Mouse (Mus musculus): Measurements from ENCODE around the gene Fam81a. TPM values are rescaled to one million over a fixed set of nuclear protein-coding genes. Genes with fewer than 3 reads are reported as not detected.

The Fam81a gene
- total and polyA plus RNA-seq, 3 experiments, result 0.13 TPM; not detected in 2

GRCm38 (mm10) chr9:70088041-70088785 lies 54.1 kb downstream of the Fam81a start:
- Histone ChIP-seq H3K4me1 (ENCODE audit: control insufficient read depth in 1 of 2, insufficient read depth in 2 of 2) (no peaks in the 10 kb centered on the region), H3K36me3 (replicated peaks in 1 of 2; ENCODE audit: control insufficient read depth in 1 of 2, insufficient read depth in 1 of 2, low read length in 1 of 2) (no peaks in the 10 kb centered on the region), H3K27me3 (replicated peaks) (no peaks in the 10 kb centered on the region), H3K4me3 (replicated peaks in 1 of 3; ENCODE audit: low read depth in 2 of 3, low read length in 2 of 3, poor library complexity in 1 of 3) (no peak overlapping the region), H3K79me2 (replicated peaks; ENCODE audit: control insufficient read depth, extremely low read depth, insufficient read depth, poor library complexity, severe bottlenecking) (no peaks in the 10 kb centered on the region), H3K27ac (ENCODE audit: insufficient read depth, low read depth) (no peak overlapping the region), H3K4me2 (ENCODE audit: insufficient read depth, low read depth, poor library complexity, severe bottlenecking) (no peak overlapping the region), H3K9ac (ENCODE audit: insufficient read depth, low read depth) (no peak overlapping the region), H3K9me3 (replicated peaks; ENCODE audit: low read length) (peaks cover 4% of the 10 kb centered on the region)
- in situ Hi-C loops (cut with MboI; ENCODE audit: low pct_ligation_motif_present, low pct_unique_long_range_greater_than_20kb, low sequenced_read_pairs) (no loop called here), dilution Hi-C loops (cut with MboI; ENCODE audit: extremely low pct_ligation_motif_present, extremely low pct_unique_long_range_greater_than_20kb, low sequenced_read_pairs) (no loop called here)
- TF ChIP-seq TBP (conservative IDR thresholded peaks at IDR 0.05; ENCODE audit: low read depth, low read length) (no peak), MXI1 (IDR thresholded peaks at IDR 0.05; ENCODE audit: low read depth, low read length) (no peak), E2F4 (IDR thresholded peaks at IDR 0.05; ENCODE audit: insufficient replicate concordance, low read depth, low read length) (no peak), MEF2A (IDR thresholded peaks at IDR 0.05; ENCODE audit: borderline replicate concordance, low read depth, low read length) (no peak), NELFE (IDR thresholded peaks at IDR 0.05; ENCODE audit: low read depth, low read length) (no peak), HCFC1 (IDR thresholded peaks at IDR 0.05; ENCODE audit: low read depth, low read length) (no peak), USF2 (conservative IDR thresholded peaks at IDR 0.05; ENCODE audit: low read depth, low read length) (no peak), USF1 (IDR thresholded peaks at IDR 0.05; ENCODE audit: low read depth, low read length) (no peak), UBTF (IDR thresholded peaks at IDR 0.05; ENCODE audit: low read depth, low read length) (no peak), MYC (IDR thresholded peaks at IDR 0.05; ENCODE audit: low read depth, low read length) (no peak), IRF4 (IDR thresholded peaks at IDR 0.05; ENCODE audit: low read depth, low read length) (no peak)
- no peak for DNase-seq (ENCODE audit: extremely low read depth)

- Histone ChIP-seq H3K4me2 (ENCODE audit: insufficient read depth, low read depth, poor library complexity, severe bottlenecking) (no peak overlapping the region), H3K27me3 (replicated peaks) (no peaks in the 10 kb centered on the region), H3K4me3 (replicated peaks in 1 of 3; ENCODE audit: low read depth in 2 of 3, low read length in 2 of 3, poor library complexity in 1 of 3) (no peak overlapping the region), H3K4me1 (ENCODE audit: control insufficient read depth in 1 of 2, insufficient read depth in 2 of 2) (no peaks in the 10 kb centered on the region), H3K9me3 (replicated peaks; ENCODE audit: low read length) (peaks cover 4% of the 10 kb centered on the region), H3K36me3 (replicated peaks in 1 of 2; ENCODE audit: control insufficient read depth in 1 of 2, insufficient read depth in 1 of 2, low read length in 1 of 2) (no peaks in the 10 kb centered on the region), H3K79me2 (replicated peaks; ENCODE audit: control insufficient read depth, extremely low read depth, insufficient read depth, poor library complexity, severe bottlenecking) (no peaks in the 10 kb centered on the region), H3K9ac (ENCODE audit: insufficient read depth, low read depth) (no peak overlapping the region), H3K27ac (ENCODE audit: insufficient read depth, low read depth) (no peak overlapping the region)
- in situ Hi-C loops (cut with MboI; ENCODE audit: low pct_ligation_motif_present, low pct_unique_long_range_greater_than_20kb, low sequenced_read_pairs) (no loop called here), dilution Hi-C loops (cut with MboI; ENCODE audit: extremely low pct_ligation_motif_present, extremely low pct_unique_long_range_greater_than_20kb, low sequenced_read_pairs) (no loop called here)
- no peak for DNase-seq (ENCODE audit: extremely low read depth)
- TF ChIP-seq GABPA (IDR thresholded peaks at IDR 0.05; ENCODE audit: insufficient replicate concordance, low read depth, low read length), result no peak
- TF ChIP-seq BHLHE40 (IDR thresholded peaks at IDR 0.05; ENCODE audit: low read depth, low read length), result no peak
- TF ChIP-seq MAZ (IDR thresholded peaks at IDR 0.05; ENCODE audit: low read depth, low read length), result no peak
- TF ChIP-seq MEF2A (IDR thresholded peaks at IDR 0.05; ENCODE audit: borderline replicate concordance, low read depth, low read length), result no peak
- TF ChIP-seq UBTF (IDR thresholded peaks at IDR 0.05; ENCODE audit: low read depth, low read length), result no peak
- TF ChIP-seq CHD1 (IDR thresholded peaks at IDR 0.05; ENCODE audit: low read depth, low read length), result no peak
- no peak for TF ChIP-seq EP300 (IDR thresholded peaks at IDR 0.05; ENCODE audit: low read length)
- no peak for TF ChIP-seq MYC (IDR thresholded peaks at IDR 0.05; ENCODE audit: low read depth, low read length)
- no peak for TF ChIP-seq KAT2A (IDR thresholded peaks at IDR 0.05; ENCODE audit: insufficient replicate concordance, low read length)
Observed at GRCm38 (mm10) chr9:70087379-70087778, 55.0 kb downstream of the Fam81a start.
